Mouse (Mus musculus): Measurements from ENCODE around the gene Atl1.

Gene Atl1

GRCm38 (mm10) chr12:69892371-69893251 is at the start of gene Atl1, which contains the start of gene Map4k5:
TSS of gene Atl1 (plus strand) at chr12:69892614.
TSS of gene Map4k5 (minus strand) at chr12:69893200.
- DNase-seq (ENCODE audit: low spot score), result peak; percentile 63

- DNase-seq (ENCODE audit: low spot score), result no peak
These were observed 48.6 kb upstream of the Atl1 start for GRCm38 (mm10) chr12:69843531-69844445.

- no peak for DNase-seq (ENCODE audit: low spot score)
These were observed 46.7 kb upstream of the Atl1 start for GRCm38 (mm10) chr12:69845722-69846121.

- no peak for DNase-seq (ENCODE audit: low spot score)
These were observed 45.9 kb upstream of the Atl1 start for GRCm38 (mm10) chr12:69846499-69846898.

GRCm38 (mm10) chr12:69848083-69848878 is 44.1 kb upstream of the Atl1 start:
- no peak for DNase-seq (ENCODE audit: low spot score)

- DNase-seq (ENCODE audit: low spot score), result no peak
These were observed 40.1 kb upstream of the Atl1 start for GRCm38 (mm10) chr12:69852288-69852687.

GRCm38 (mm10) chr12:69853387-69853786 is 39.0 kb upstream of the Atl1 start:
- DNase-seq (ENCODE audit: low spot score), result no peak

GRCm38 (mm10) chr12:69853942-69854341 is 38.5 kb upstream of the Atl1 start:
- no peak for DNase-seq (ENCODE audit: low spot score)

- DNase-seq (ENCODE audit: low spot score), result no peak
These were observed 36.6 kb upstream of the Atl1 start for GRCm38 (mm10) chr12:69855641-69856300.

- DNase-seq (ENCODE audit: low spot score), result no peak
These were observed 36.0 kb upstream of the Atl1 start for GRCm38 (mm10) chr12:69856398-69856797.

- no peak for DNase-seq (ENCODE audit: low spot score)
These were observed 34.8 kb upstream of the Atl1 start for GRCm38 (mm10) chr12:69857597-69857996.

- no peak for DNase-seq (ENCODE audit: low spot score)
These were observed 33.6 kb upstream of the Atl1 start for GRCm38 (mm10) chr12:69858847-69859246.

- no peak for DNase-seq (ENCODE audit: low spot score)
These were observed 28.9 kb upstream of the Atl1 start for GRCm38 (mm10) chr12:69863505-69863904.

GRCm38 (mm10) chr12:69864164-69864692 is 28.2 kb upstream of the Atl1 start:
- no peak for DNase-seq (ENCODE audit: low spot score)

- no peak for DNase-seq (ENCODE audit: low spot score)
These were observed 25.1 kb upstream of the Atl1 start for GRCm38 (mm10) chr12:69867338-69867737.

GRCm38 (mm10) chr12:69871632-69872031 is 20.8 kb upstream of the Atl1 start:
- no peak for DNase-seq (ENCODE audit: low spot score)

- DNase-seq (ENCODE audit: low spot score), result no peak
These were observed 14.5 kb upstream of the Atl1 start for GRCm38 (mm10) chr12:69877842-69878363.

- no peak for DNase-seq (ENCODE audit: low spot score)
These were observed 13.2 kb upstream of the Atl1 start for GRCm38 (mm10) chr12:69879172-69879665.

- no peak for DNase-seq (ENCODE audit: low spot score)
These were observed 12.7 kb upstream of the Atl1 start for GRCm38 (mm10) chr12:69879739-69880138.

- no peak for DNase-seq (ENCODE audit: low spot score)
These were observed 11.1 kb upstream of the Atl1 start for GRCm38 (mm10) chr12:69881198-69881905.

Data from layer of hippocampus, adult 9-10 months (tissue).